Mouse (Mus musculus): ENCODE results near the gene Gm5414.

DNA sequence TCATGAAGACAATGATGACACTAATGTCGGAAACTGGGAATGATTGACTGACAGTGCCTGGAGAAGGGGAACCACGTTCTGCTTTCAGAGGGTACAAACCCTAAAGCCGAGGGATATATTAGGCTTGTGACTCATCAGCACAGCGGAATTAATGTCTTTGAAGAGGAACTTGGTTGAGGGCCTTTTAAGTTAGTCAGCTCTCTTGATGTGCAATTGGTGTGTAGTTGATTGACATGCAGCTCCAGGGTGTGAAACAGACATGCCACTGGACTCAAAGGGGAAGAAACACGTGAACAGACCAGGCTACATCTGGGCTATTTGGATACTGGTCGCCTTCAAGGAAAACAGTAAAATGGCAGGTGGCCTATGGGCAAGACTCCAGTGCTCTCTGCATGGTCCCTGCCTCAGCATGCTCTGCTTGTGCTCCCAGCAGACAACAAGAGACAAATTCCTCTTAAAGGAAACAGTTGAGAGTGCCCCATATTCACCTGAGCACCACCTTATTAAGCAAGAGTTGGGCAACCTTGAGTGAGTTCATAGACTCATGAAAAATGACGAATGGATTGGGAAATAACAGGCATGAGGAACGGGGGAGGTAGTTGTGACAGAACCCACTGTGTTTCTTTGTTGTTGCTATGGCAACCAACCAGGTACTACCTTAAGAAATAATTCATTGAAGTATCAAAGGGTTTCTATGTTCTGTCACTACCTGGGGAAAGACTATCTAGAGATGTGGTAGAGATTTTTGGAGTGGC is 44.6 kb downstream of the Gm5414 start:
- no peak for TF ChIP-seq CTCF (conservative IDR thresholded peaks at IDR 0.05; ENCODE audit: low read length)
- TF ChIP-seq NANOG (IDR thresholded peaks at IDR 0.05; ENCODE audit: borderline replicate concordance, low read length) = no peak
- no peak for TF ChIP-seq POU5F1 (IDR thresholded peaks at IDR 0.05; ENCODE audit: borderline replicate concordance, low read length)

Measured in E14TG2a.4 (cell line).